Mouse (Mus musculus) neural tube, embryonic 11.5 days (tissue): ENCODE results near the gene Plekha4. TPM values are rescaled to one million over a fixed set of nuclear protein-coding genes. Genes with fewer than 3 reads are reported as not detected.
"Not testable (repeated sequence)": the region's sequence is repeated elsewhere in the genome, so short reads cannot be mapped to it uniquely, and the experiment has no call there.

ENCODE experiments used
- ATAC-seq: fragments of 200-750 bp; cut with Nextera tagmentation; 2 replicates; pipeline ENCODE4 v1.8.0; 2017; ENCODE audit warnings: moderate number of reproducible peaks, mild to moderate bottlenecking, moderate TSS enrichment, moderate library complexity; ENCODE audit not compliant: insufficient read depth, low FRiP score, low TSS enrichment
- DNase-seq: peaks from one replicate; pipeline ENCODE4 v3.0.0-alpha.2; 2015; ENCODE audit warnings: low spot score
- H3K27ac ChIP-seq: fragments of 300-500 bp; sonication (generic); 2 replicates; pipeline ENCODE4 v1.5.1; 2014; ENCODE audit warnings: low read depth, mild to moderate bottlenecking, low read length
- H3K27me3 ChIP-seq: fragments of 300-500 bp; sonication (generic); 2 replicates; pipeline ENCODE4 v1.6.1; 2014; ENCODE audit warnings: mild to moderate bottlenecking, low read length, mixed read lengths; ENCODE audit not compliant: control insufficient read depth, insufficient read depth
- H3K36me3 ChIP-seq: fragments of 300-500 bp; sonication (generic); 2 replicates; pipeline ENCODE4 v1.6.1; 2014; ENCODE audit warnings: mild to moderate bottlenecking, low read length, moderate library complexity, mixed read lengths; ENCODE audit not compliant: control insufficient read depth, insufficient read depth
- H3K4me1 ChIP-seq: fragments of 300-500 bp; sonication (generic); 2 replicates; pipeline ENCODE4 v1.6.1; 2014; ENCODE audit warnings: low read length, mixed read lengths; ENCODE audit not compliant: control insufficient read depth, insufficient read depth
- H3K4me2 ChIP-seq: fragments of 300-500 bp; sonication (generic); 2 replicates; pipeline ENCODE4 v1.6.1; 2014; ENCODE audit warnings: low read depth, mild to moderate bottlenecking, moderate library complexity
- H3K4me3 ChIP-seq: fragments of 300-500 bp; sonication (generic); 2 replicates; pipeline ENCODE4 v1.5.1; 2014; ENCODE audit warnings: low read depth, low read length
- H3K9ac ChIP-seq: fragments of 300-500 bp; sonication (generic); 2 replicates; pipeline ENCODE4 v1.6.1; 2014; ENCODE audit warnings: mild to moderate bottlenecking, low read length
- H3K9me3 ChIP-seq: fragments of 300-500 bp; sonication (generic); 2 replicates; pipeline ENCODE4 v1.6.1; 2016; ENCODE audit warnings: low read length; ENCODE audit not compliant: control insufficient read depth
- WGBS: fragments of 180-500 bp; shearing (Covaris S2); extraction: QIAGEN DNeasy Blood & Tissue Kit; methylation state at CpG from one replicate; pipeline ENCODE4 v1.1.7; 2014; 5-methylcytosine and 5-hydroxymethylcytosine counted together
- polyA plus RNA-seq: library from polyadenylated mRNA; unstranded; fragments of >200 nt; fragmentation: Nextera tagmentation; extraction: Ambion mirVana; gene quantifications from 2 replicates; pipeline ENCODE4 v1.2.1, GENCODE M21; 2014

The Plekha4 gene
- polyA plus RNA-seq, 1 experiment from 2014 or later, result 2.3 TPM

GRCm38 (mm10) chr7:45524841-45525621, 1.1 kb upstream of the Plekha4 start:
- Histone ChIP-seq H3K4me1 (peaks cover 7% of the 10 kb centered on the region), H3K9me3 (no peaks in the 10 kb centered on the region), H3K36me3 (peaks cover 2% of the 10 kb centered on the region), H3K27ac (peak overlapping the region; percentile 60), H3K4me3 (peak overlapping the region; percentile 63), H3K4me2 (peak overlapping the region; percentile 65), H3K27me3 (no peaks in the 10 kb centered on the region), H3K9ac (peak overlapping the region; percentile 83)
- WGBS, result 39% methylated on average over 12 of the region's 12 CpGs
- ATAC-seq, result no peak
- DNase-seq, result no peak

- DNase-seq (no peak), ATAC-seq (no peak)
- WGBS, result 25% methylated on average over 7 of the region's 7 CpGs
- Histone ChIP-seq H3K36me3 (peaks cover 2% of the 10 kb centered on the region), H3K9me3 (no peaks in the 10 kb centered on the region), H3K9ac (peak overlapping the region; percentile 83), H3K27ac (peak overlapping the region; percentile 60; the same call in 1 of the 2 replicates), H3K4me3 (peak overlapping the region; percentile 63), H3K4me2 (peak overlapping the region; percentile 65), H3K27me3 (no peaks in the 10 kb centered on the region), H3K4me1 (peaks cover 7% of the 10 kb centered on the region)
Measured at GRCm38 (mm10) chr7:45526474-45527120, 467 bp downstream of the Plekha4 start.

- not testable (repeated sequence) for H3K9ac ChIP-seq, H3K4me1 ChIP-seq, H3K4me2 ChIP-seq, H3K36me3 ChIP-seq, H3K9me3 ChIP-seq, H3K27me3 ChIP-seq, H3K27ac ChIP-seq, H3K4me3 ChIP-seq, DNase-seq, ATAC-seq
- WGBS, result 87% methylated on average over 6 of the region's 6 CpGs
Measured at GRCm38 (mm10) chr7:45527169-45527568, 1.0 kb downstream of the Plekha4 start.

GRCm38 (mm10) chr7:45529461-45529860, 3.3 kb downstream of the Plekha4 start:
- ATAC-seq (no peak), DNase-seq (no peak)
- H3K27me3 ChIP-seq, result no peaks in the 10 kb centered on the region
- H3K4me2 ChIP-seq, result no peak overlapping the region
- 36% methylated on average over 6 of the region's 6 CpGs for WGBS
- no peak overlapping the region for H3K4me3 ChIP-seq
- H3K27ac ChIP-seq, result no peak overlapping the region
- H3K36me3 ChIP-seq, result no peaks in the 10 kb centered on the region; the same call in 1 of the 2 replicates
- no peaks in the 10 kb centered on the region for H3K9me3 ChIP-seq
- H3K9ac ChIP-seq, result no peak overlapping the region
- H3K4me1 ChIP-seq, result peaks cover 7% of the 10 kb centered on the region

GRCm38 (mm10) chr7:45530643-45531042, 4.5 kb downstream of the Plekha4 start:
- no peak overlapping the region for H3K4me3 ChIP-seq
- 80% methylated on average over 2 of the region's 2 CpGs for WGBS
- H3K4me2 ChIP-seq, result no peak overlapping the region
- H3K27me3 ChIP-seq, result no peaks in the 10 kb centered on the region
- ATAC-seq (no peak), DNase-seq (no peak)
- no peaks in the 10 kb centered on the region for H3K4me1 ChIP-seq
- no peaks in the 10 kb centered on the region for H3K36me3 ChIP-seq
- no peak overlapping the region for H3K27ac ChIP-seq
- H3K9me3 ChIP-seq, result no peaks in the 10 kb centered on the region
- no peak overlapping the region for H3K9ac ChIP-seq

- DNase-seq, result no peak
- H3K4me3 ChIP-seq, result no peak overlapping the region
- H3K4me2 ChIP-seq, result no peak overlapping the region
- H3K9ac ChIP-seq, result no peak overlapping the region
- no peaks in the 10 kb centered on the region for H3K9me3 ChIP-seq
- no peak for ATAC-seq
- H3K27me3 ChIP-seq, result no peaks in the 10 kb centered on the region
- H3K27ac ChIP-seq, result no peak overlapping the region
- WGBS, result 77% methylated on average over 1 of the region's 1 CpGs
- H3K36me3 ChIP-seq, result no peaks in the 10 kb centered on the region
- H3K4me1 ChIP-seq, result no peaks in the 10 kb centered on the region
Measured at GRCm38 (mm10) chr7:45535676-45536075, 9.5 kb downstream of the Plekha4 start.

GRCm38 (mm10) chr7:45537602-45538001, 11.5 kb downstream of the Plekha4 start:
- DNase-seq (no peak), ATAC-seq (no peak)
- Histone ChIP-seq H3K4me2 (peak overlapping the region; percentile 71), H3K4me1 (no peaks in the 10 kb centered on the region), H3K9ac (no peak overlapping the region), H3K27ac (no peak overlapping the region), H3K27me3 (no peaks in the 10 kb centered on the region), H3K36me3 (no peaks in the 10 kb centered on the region), H3K9me3 (no peaks in the 10 kb centered on the region), H3K4me3 (peak overlapping the region; percentile 39)
- WGBS, result 76% methylated on average over 10 of the region's 10 CpGs

- Histone ChIP-seq H3K27me3 (no peaks in the 10 kb centered on the region), H3K27ac (no peak overlapping the region), H3K4me2 (peak overlapping the region; percentile 71), H3K36me3 (no peaks in the 10 kb centered on the region), H3K4me3 (peak overlapping the region; percentile 39), H3K4me1 (no peaks in the 10 kb centered on the region), H3K9me3 (no peaks in the 10 kb centered on the region), H3K9ac (peak overlapping the region; percentile 49)
- ATAC-seq, result peak; percentile 77
- DNase-seq, result peak; percentile 66
- 3% methylated on average over 28 of the region's 29 CpGs for WGBS
Measured at GRCm38 (mm10) chr7:45538163-45539041, 12.3 kb downstream of the Plekha4 start.
